Mouse (Mus musculus): ENCODE measurements at regions not wholly inside any gene's neighbourhood (a gene's known extent, or its start where the extent isn't known, plus 50 kb on each side); places are given as distances from the start of the nearest gene placed in this dataset.

DNA sequence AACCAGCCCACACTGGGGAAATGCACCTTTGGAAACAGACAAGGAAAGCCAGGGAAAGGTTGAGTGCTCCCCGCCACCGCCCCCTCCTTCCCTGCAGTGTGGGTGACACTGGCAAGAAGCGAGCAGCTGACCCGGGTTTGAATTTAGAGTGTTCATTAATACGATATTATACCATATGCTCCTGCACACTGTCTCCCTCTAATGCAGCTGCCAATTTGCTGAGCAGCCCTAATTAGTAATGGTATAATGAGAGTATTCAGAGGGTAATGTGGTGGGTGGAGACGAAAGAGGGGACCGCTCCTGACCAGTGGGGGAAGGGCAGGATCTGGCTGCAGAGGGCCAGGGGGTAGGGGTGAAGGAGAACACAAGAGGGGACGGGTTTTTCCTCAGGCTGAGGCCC, 111.9 kb upstream of the Lhx1 start:
- no peaks in the 10 kb centered on the region for H3K36me3 ChIP-seq (ENCODE audit: control insufficient read depth, insufficient read depth, low read length)
- H3K9me3 ChIP-seq (ENCODE audit: control insufficient read depth, low read length): no peaks in the 10 kb centered on the region
- no peak overlapping the region for H3K27ac ChIP-seq (ENCODE audit: low read depth)
- WGBS: 49% methylated on average over 8 of the region's 8 CpGs
- H3K4me3 ChIP-seq (ENCODE audit: low read depth, low read length): no peak overlapping the region
- H3K4me1 ChIP-seq (replicated peaks; ENCODE audit: control insufficient read depth, insufficient read depth, low read length): no peaks in the 10 kb centered on the region
- DNase-seq (ENCODE audit: low spot score): no peak
- H3K9ac ChIP-seq (ENCODE audit: low read length): no peak overlapping the region
- peaks cover 24% of the 10 kb centered on the region for H3K27me3 ChIP-seq (replicated peaks; ENCODE audit: control insufficient read depth, insufficient read depth, low read length)
- H3K4me2 ChIP-seq (ENCODE audit: low read length): no peak overlapping the region
- ATAC-seq (replicated peaks; ENCODE audit: low FRiP score, low TSS enrichment, low read depth): no peak

DNA sequence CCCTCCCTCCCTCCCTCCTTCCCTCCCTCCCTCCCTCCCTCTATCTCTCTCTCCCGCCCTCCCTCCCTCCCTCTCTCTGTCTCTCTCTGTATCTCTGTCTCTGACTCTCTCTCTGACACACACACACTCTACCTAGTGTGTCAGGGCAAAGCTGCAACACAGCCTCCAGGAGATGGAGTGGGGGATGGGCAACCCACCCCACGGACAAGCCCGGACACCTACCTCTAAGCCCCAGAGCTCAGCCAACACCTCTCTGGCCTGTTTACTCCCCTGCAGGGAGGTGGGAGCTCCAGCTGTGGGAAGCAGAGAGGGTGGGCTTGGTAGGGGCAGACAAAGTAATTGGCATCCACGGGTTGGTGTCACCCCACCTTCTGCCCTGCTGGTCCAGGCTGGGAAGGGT, 109.7 kb upstream of the Lhx1 start:
- ATAC-seq (replicated peaks; ENCODE audit: low FRiP score, low TSS enrichment, low read depth) (no peak), DNase-seq (ENCODE audit: low spot score) (no peak)
- H3K9ac ChIP-seq (ENCODE audit: low read length): no peak overlapping the region
- no peak overlapping the region for H3K4me2 ChIP-seq (ENCODE audit: low read length)
- H3K27ac ChIP-seq (ENCODE audit: low read depth): no peak overlapping the region
- peaks cover 8% of the 10 kb centered on the region; the same call in 1 of the 2 replicates for H3K27me3 ChIP-seq (replicated peaks; ENCODE audit: control insufficient read depth, insufficient read depth, low read length)
- no peaks in the 10 kb centered on the region for H3K36me3 ChIP-seq (ENCODE audit: control insufficient read depth, insufficient read depth, low read length)
- no peaks in the 10 kb centered on the region for H3K9me3 ChIP-seq (ENCODE audit: control insufficient read depth, low read length)
- WGBS: 18% methylated on average over 3 of the region's 4 CpGs
- no peaks in the 10 kb centered on the region for H3K4me1 ChIP-seq (replicated peaks; ENCODE audit: control insufficient read depth, insufficient read depth, low read length)
- H3K4me3 ChIP-seq (ENCODE audit: low read depth, low read length): no peak overlapping the region

DNA sequence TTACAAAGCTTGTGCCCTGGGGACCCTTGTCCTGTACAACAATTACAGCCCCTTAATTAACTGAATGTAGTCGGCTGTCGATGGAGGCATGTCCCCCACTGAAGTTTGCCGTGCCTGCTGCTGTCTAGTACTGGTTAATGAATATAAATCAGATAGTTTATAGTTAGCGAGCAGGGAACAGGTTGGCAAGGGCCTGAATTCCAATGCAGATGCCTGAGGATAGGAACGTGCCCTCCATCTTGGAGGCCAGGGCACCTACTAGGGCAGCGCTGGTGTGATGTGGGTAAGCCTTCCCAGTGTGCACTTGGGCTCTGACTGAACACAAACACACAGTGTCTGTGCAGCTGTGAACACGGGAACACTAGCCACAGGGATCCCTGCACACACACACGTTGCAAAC, 108.0 kb upstream of the Lhx1 start:
- H3K27me3 ChIP-seq (replicated peaks; ENCODE audit: control insufficient read depth, insufficient read depth, low read length): peaks cover 3% of the 10 kb centered on the region; the same call in 1 of the 2 replicates
- H3K36me3 ChIP-seq (ENCODE audit: control insufficient read depth, insufficient read depth, low read length): no peaks in the 10 kb centered on the region
- H3K27ac ChIP-seq (ENCODE audit: low read depth): no peak overlapping the region
- H3K4me3 ChIP-seq (ENCODE audit: low read depth, low read length): no peak overlapping the region
- DNase-seq (ENCODE audit: low spot score): no peak
- no peaks in the 10 kb centered on the region for H3K4me1 ChIP-seq (replicated peaks; ENCODE audit: control insufficient read depth, insufficient read depth, low read length)
- WGBS: 47% methylated on average over 8 of the region's 8 CpGs
- no peak overlapping the region for H3K9ac ChIP-seq (ENCODE audit: low read length)
- no peak for ATAC-seq (replicated peaks; ENCODE audit: low FRiP score, low TSS enrichment, low read depth)
- no peak overlapping the region for H3K4me2 ChIP-seq (ENCODE audit: low read length)
- no peaks in the 10 kb centered on the region for H3K9me3 ChIP-seq (ENCODE audit: control insufficient read depth, low read length)

DNA sequence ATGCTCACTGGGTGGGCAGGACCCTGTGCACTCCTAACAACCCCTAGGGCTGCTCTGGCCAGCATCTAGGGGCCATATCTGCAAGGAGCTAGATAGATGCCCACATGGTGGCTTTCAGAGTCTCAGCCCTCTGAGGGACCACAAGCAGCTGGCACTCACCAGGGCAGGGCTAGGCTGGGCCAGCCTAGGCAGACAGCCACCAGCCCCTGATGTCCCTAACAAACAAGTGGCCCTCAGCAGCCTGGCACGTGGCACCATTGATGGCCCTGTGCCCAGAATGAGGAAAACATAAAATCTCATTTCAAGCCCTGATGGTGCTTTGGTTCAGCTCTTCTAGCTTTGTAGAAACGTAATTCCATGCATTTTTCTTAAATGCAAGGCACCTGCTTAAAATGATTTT, 102.8 kb upstream of the Lhx1 start:
- H3K9ac ChIP-seq (ENCODE audit: low read length): no peak overlapping the region
- no peaks in the 10 kb centered on the region for H3K36me3 ChIP-seq (ENCODE audit: control insufficient read depth, insufficient read depth, low read length)
- H3K4me3 ChIP-seq (ENCODE audit: low read depth, low read length): no peak overlapping the region
- no peaks in the 10 kb centered on the region for H3K4me1 ChIP-seq (replicated peaks; ENCODE audit: control insufficient read depth, insufficient read depth, low read length)
- no peaks in the 10 kb centered on the region for H3K27me3 ChIP-seq (replicated peaks; ENCODE audit: control insufficient read depth, insufficient read depth, low read length)
- ATAC-seq (replicated peaks; ENCODE audit: low FRiP score, low TSS enrichment, low read depth) (no peak), DNase-seq (ENCODE audit: low spot score) (no peak)
- WGBS: 78% methylated on average over 2 of the region's 2 CpGs
- no peaks in the 10 kb centered on the region for H3K9me3 ChIP-seq (ENCODE audit: control insufficient read depth, low read length)
- H3K27ac ChIP-seq (ENCODE audit: low read depth): no peak overlapping the region
- H3K4me2 ChIP-seq (ENCODE audit: low read length): no peak overlapping the region

DNA sequence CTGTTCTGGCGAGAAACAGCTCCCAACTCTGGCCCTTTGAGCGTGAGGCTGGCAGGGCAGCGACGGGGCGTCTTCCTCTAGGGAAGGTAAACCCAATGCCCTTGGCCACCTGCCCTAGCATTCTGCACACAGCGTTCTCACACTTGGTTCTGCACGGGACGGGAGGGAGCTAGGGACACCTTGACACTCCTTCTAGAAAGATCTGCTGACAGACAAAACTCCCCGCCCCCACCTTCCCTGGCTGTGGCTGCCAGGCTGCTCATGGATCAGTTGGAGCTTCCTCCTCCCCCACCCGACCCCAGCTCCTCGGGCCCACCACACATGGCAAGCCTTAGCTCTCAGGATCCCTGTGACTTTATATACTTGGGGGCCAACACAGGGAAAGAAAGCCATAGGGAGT, 102.3 kb upstream of the Lhx1 start:
- ATAC-seq (replicated peaks; ENCODE audit: low FRiP score, low TSS enrichment, low read depth): no peak
- Histone ChIP-seq H3K27me3 (replicated peaks; ENCODE audit: control insufficient read depth, insufficient read depth, low read length) (no peaks in the 10 kb centered on the region), H3K4me3 (ENCODE audit: low read depth, low read length) (no peak overlapping the region), H3K9me3 (ENCODE audit: control insufficient read depth, low read length) (no peaks in the 10 kb centered on the region), H3K27ac (ENCODE audit: low read depth) (no peak overlapping the region), H3K4me2 (ENCODE audit: low read length) (no peak overlapping the region), H3K36me3 (ENCODE audit: control insufficient read depth, insufficient read depth, low read length) (no peaks in the 10 kb centered on the region), H3K4me1 (replicated peaks; ENCODE audit: control insufficient read depth, insufficient read depth, low read length) (no peaks in the 10 kb centered on the region), H3K9ac (ENCODE audit: low read length) (no peak overlapping the region)
- no peak for DNase-seq (ENCODE audit: low spot score)
- 68% methylated on average over 11 of the region's 11 CpGs for WGBS

DNA sequence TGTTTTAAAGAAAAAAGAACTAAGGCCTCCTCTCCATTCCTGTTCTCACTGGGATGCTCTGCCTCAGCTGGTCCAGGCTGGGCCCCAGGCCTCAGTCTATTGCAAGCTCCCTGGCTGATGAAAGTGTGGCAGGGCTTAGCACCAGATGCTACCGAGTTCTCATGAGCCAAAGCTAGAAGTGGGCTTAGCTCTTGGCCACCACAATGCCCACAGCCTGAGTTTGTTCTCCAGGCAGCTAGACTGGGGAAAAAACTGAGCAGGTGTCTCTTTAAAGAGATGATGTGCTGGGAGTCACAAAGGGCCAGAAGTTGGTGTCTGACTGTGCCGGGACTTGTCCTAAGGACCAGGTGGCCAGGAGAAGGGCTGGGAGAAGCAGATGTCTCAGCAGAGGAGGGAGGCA, 101.9 kb upstream of the Lhx1 start:
- no peak for DNase-seq (ENCODE audit: low spot score)
- no peak overlapping the region for H3K27ac ChIP-seq (ENCODE audit: low read depth)
- no peaks in the 10 kb centered on the region for H3K27me3 ChIP-seq (replicated peaks; ENCODE audit: control insufficient read depth, insufficient read depth, low read length)
- no peak overlapping the region for H3K4me3 ChIP-seq (ENCODE audit: low read depth, low read length)
- 67% methylated on average over 2 of the region's 2 CpGs for WGBS
- no peak for ATAC-seq (replicated peaks; ENCODE audit: low FRiP score, low TSS enrichment, low read depth)
- no peaks in the 10 kb centered on the region for H3K36me3 ChIP-seq (ENCODE audit: control insufficient read depth, insufficient read depth, low read length)
- no peak overlapping the region for H3K4me2 ChIP-seq (ENCODE audit: low read length)
- H3K9me3 ChIP-seq (ENCODE audit: control insufficient read depth, low read length): no peaks in the 10 kb centered on the region
- no peaks in the 10 kb centered on the region for H3K4me1 ChIP-seq (replicated peaks; ENCODE audit: control insufficient read depth, insufficient read depth, low read length)
- no peak overlapping the region for H3K9ac ChIP-seq (ENCODE audit: low read length)

DNA sequence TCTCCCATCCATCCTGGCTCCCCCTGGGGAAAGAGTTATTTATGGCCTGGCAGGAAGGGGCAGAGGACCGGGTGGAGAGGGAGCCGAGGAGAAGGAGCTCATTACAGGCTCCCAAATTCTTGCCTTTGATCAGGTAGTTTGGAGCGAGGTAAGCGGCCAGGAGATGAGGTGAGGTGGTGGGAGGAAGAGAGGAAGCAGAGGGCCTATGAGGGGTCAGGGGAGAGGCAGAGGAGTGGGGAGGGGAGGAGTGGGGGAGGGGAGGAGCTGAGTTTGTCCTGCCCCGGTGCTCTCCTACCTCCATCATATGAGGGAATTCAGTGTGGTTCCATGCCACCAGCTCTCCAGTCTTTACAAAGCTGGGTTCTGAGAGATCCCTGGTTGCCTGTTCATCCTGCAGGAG, 98.8 kb upstream of the Lhx1 start:
- H3K9me3 ChIP-seq (ENCODE audit: control insufficient read depth, low read length): no peaks in the 10 kb centered on the region
- no peak overlapping the region for H3K9ac ChIP-seq (ENCODE audit: low read length)
- H3K27me3 ChIP-seq (replicated peaks; ENCODE audit: control insufficient read depth, insufficient read depth, low read length): no peaks in the 10 kb centered on the region
- ATAC-seq (replicated peaks; ENCODE audit: low FRiP score, low TSS enrichment, low read depth) (no peak), DNase-seq (ENCODE audit: low spot score) (no peak)
- WGBS: 17% methylated on average over 5 of the region's 5 CpGs
- no peak overlapping the region for H3K4me2 ChIP-seq (ENCODE audit: low read length)
- H3K4me1 ChIP-seq (replicated peaks; ENCODE audit: control insufficient read depth, insufficient read depth, low read length): no peaks in the 10 kb centered on the region
- no peak overlapping the region for H3K4me3 ChIP-seq (ENCODE audit: low read depth, low read length)
- no peak overlapping the region for H3K27ac ChIP-seq (ENCODE audit: low read depth)
- H3K36me3 ChIP-seq (ENCODE audit: control insufficient read depth, insufficient read depth, low read length): no peaks in the 10 kb centered on the region

DNA sequence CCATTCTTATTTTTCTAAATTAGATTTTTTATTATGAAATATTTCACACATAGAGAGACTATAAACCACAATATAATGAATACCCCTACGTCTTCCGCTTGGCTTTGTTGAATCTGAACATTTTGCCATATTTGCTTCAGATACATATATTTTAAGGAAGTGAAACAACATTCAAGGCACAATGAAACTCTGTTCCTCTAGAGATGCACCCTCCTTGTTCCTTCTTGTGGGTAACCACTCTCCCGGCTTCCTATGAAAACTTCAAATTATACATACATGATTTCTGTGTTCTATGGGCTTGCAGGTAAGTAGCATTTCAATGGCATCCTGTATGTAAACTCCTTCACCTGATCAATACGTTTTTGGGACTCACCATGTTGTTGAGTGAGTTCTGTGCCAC, 94.4 kb upstream of the Lhx1 start:
- 88% methylated on average over 4 of the region's 4 CpGs for WGBS
- H3K36me3 ChIP-seq (ENCODE audit: control insufficient read depth, insufficient read depth, low read length): no peaks in the 10 kb centered on the region
- H3K27ac ChIP-seq (ENCODE audit: low read depth): no peak overlapping the region
- H3K4me2 ChIP-seq (ENCODE audit: low read length): no peak overlapping the region
- H3K4me3 ChIP-seq (ENCODE audit: low read depth, low read length): no peak overlapping the region
- H3K27me3 ChIP-seq (replicated peaks; ENCODE audit: control insufficient read depth, insufficient read depth, low read length): no peaks in the 10 kb centered on the region
- H3K4me1 ChIP-seq (replicated peaks; ENCODE audit: control insufficient read depth, insufficient read depth, low read length): no peaks in the 10 kb centered on the region
- H3K9ac ChIP-seq (ENCODE audit: low read length): no peak overlapping the region
- DNase-seq (ENCODE audit: low spot score) (no peak), ATAC-seq (replicated peaks; ENCODE audit: low FRiP score, low TSS enrichment, low read depth) (no peak)
- H3K9me3 ChIP-seq (ENCODE audit: control insufficient read depth, low read length): no peaks in the 10 kb centered on the region

DNA sequence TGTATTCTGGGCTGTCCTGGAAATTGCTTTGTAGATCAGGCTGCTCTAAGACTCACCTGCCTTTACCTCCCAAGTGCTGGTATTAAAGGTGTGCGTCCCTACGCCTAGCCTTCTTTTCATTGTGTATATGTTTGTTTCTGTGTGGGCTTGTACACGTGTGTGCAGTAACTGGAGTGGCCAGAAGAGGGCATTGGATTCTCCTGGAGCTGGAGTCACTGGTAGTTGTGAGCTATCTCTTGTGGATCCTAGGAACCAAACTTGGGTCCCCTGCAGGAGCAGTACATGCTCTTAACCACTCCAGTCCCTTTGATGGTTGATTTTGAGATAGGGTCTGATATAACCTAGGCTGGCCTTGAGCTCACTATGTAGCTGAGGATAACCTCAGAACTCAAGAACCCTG, 93.2 kb upstream of the Lhx1 start:
- no peak overlapping the region for H3K27ac ChIP-seq (ENCODE audit: low read depth)
- WGBS: 81% methylated on average over 3 of the region's 3 CpGs

More for the DNA sequence above, 93.2 kb upstream of the Lhx1 start:
- Histone ChIP-seq H3K9me3 (ENCODE audit: control insufficient read depth, low read length) (no peaks in the 10 kb centered on the region), H3K27me3 (replicated peaks; ENCODE audit: control insufficient read depth, insufficient read depth, low read length) (no peaks in the 10 kb centered on the region), H3K9ac (ENCODE audit: low read length) (no peak overlapping the region), H3K36me3 (ENCODE audit: control insufficient read depth, insufficient read depth, low read length) (no peaks in the 10 kb centered on the region), H3K4me1 (replicated peaks; ENCODE audit: control insufficient read depth, insufficient read depth, low read length) (no peaks in the 10 kb centered on the region), H3K4me2 (ENCODE audit: low read length) (no peak overlapping the region), H3K4me3 (ENCODE audit: low read depth, low read length) (no peak overlapping the region)
- DNase-seq (ENCODE audit: low spot score) (no peak), ATAC-seq (replicated peaks; ENCODE audit: low FRiP score, low TSS enrichment, low read depth) (no peak)

Measured in intestine, embryonic 14.5 days (tissue).